Mouse (Mus musculus) thymus, postnatal 36 days (tissue): ENCODE results near the gene Ntrk3.

ENCODE experiments used
- DNase-seq, 2 experiments: peaks; one replicate each; pipeline ENCODE4 v3.0.0; 2022; ENCODE audit warnings: mixed read lengths in 2 of 2

Gene Ntrk3

DNA sequence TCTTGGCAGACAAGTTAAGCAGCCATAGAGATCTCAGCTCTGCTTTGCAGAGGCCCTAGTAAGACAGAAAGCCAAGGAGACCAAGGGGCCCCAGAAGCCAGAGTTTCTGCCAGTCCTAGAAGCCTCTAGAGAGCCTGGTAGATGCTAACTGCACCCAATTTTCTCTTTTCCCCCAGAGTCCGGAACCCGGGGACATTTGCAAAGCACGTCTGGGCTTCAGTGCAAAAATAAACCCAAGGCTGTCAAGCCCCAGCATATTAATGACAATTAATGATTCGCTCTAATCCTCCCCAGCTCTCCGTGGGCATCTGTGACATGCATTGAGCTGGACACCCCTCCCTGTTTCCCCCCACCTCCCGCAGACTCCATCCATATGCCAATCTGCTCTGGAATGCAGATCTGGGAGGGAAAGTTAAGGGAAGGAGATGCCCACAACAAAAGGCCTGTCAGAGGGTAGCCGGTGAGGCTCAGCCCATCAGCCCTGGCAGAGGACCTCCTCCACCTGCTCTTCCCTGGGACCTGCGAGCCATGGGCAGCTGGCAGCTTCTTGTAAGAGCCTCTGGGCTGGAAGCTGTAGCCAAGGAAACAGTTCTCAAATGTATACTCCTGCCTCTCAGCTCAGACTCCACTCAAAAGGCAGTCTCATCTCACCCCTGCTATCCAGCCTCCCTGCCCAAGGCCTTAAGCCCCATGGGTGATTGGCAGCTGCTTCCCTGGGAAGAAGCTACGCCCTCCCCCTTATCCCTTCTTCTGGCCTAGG is 117.8 kb downstream of the Ntrk3 start:
- no peak for DNase-seq

- DNase-seq, result no peak
These were observed 132.2 kb downstream of the Ntrk3 start for GRCm38 (mm10) chr7:78605538-78606130.

- DNase-seq, result no peak
These were observed 133.9 kb downstream of the Ntrk3 start for GRCm38 (mm10) chr7:78603922-78604321.

GRCm38 (mm10) chr7:78601851-78602250 is 136.0 kb downstream of the Ntrk3 start:
- no peak for DNase-seq

DNA sequence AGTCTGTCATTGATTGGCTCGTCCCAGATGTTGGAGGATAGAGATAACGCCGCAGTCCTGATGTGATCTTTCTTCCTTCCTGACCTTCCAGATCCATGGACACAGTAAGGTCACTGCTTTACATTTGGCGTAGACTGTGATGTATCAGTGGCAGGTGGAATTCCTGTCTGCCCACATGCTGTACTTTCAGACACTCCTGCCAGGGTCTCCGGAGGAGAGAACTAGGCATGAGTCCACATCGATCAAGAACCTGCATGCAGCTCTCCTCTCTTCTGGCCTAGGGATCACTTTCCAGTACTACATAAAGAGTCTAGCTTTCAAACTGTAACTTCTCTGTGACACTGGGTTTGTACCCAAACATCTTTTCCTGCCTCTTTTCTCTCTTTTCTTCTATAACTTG is 136.9 kb downstream of the Ntrk3 start:
- no peak for DNase-seq

DNA sequence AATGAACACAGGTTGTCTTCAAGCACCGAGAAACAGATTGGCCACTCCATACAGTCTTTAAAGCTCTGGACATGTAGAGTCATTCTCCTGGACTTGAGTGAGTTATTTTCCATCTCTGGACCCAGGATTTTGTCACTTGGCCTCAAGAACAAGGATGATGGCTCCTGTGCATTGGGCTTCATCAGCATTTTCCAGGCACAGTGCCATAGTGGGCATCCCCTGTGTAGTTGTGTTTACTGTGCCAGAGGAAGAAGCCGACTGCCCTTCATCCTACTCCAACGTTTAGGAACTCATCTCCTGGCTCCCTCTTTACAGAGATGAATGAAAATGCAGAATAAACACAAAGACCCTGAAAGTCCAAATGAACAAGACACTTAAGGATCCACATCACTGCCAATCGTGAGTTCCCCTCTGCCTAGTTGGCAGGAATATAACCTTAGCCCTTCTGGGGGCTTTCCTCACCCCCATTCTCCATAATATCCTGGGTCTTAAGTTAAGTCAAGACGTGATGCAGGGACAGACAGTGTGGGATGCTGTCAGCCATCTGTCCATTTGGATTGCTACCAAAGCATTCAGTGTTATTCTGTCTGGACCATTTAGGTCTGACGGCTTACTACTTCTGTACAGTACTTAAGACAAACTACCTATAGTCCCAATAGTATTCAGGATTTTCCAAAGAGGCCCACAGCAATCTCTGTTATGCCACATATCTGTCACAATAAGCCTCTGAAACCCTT is 137.7 kb downstream of the Ntrk3 start:
- DNase-seq, result no peak

GRCm38 (mm10) chr7:78598147-78598546 is 139.7 kb downstream of the Ntrk3 start:
- peak; percentile 59 to 75 for DNase-seq

- peak; percentile 51 to 61 for DNase-seq
These were observed 140.3 kb downstream of the Ntrk3 start for GRCm38 (mm10) chr7:78597251-78598129.

- DNase-seq, result peak in 1 of 2 experiments; percentile 13
These were observed 141.3 kb downstream of the Ntrk3 start for GRCm38 (mm10) chr7:78596556-78596955.

DNA sequence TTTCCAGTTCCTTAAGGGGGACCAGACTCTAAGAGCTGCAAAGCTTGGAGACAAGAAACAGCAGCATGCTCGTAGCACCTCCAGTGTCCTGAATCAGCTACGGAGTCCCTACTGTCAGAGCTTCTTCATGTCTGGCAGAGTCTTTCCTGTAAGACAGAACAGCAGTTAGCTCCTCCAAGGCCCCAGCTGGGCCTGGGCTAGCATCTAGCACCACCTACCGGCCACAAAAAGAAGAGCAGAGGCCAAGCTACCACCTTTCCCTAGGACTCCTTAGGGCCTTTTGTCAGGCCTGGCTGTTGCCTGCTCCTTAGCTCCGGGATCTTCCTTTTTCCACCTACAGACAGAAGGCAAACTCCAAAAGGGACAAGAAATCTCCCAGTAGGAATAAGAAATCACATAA is 141.9 kb downstream of the Ntrk3 start:
- peak; percentile 61 to 74 for DNase-seq

- no peak for DNase-seq
These were observed 144.9 kb downstream of the Ntrk3 start for GRCm38 (mm10) chr7:78592948-78593347.

GRCm38 (mm10) chr7:78592172-78592571 is 145.6 kb downstream of the Ntrk3 start:
- no peak for DNase-seq

GRCm38 (mm10) chr7:78589766-78590165 is 148.0 kb downstream of the Ntrk3 start:
- no peak for DNase-seq

GRCm38 (mm10) chr7:78586800-78587199 is 151.0 kb downstream of the Ntrk3 start:
- no peak for DNase-seq

- DNase-seq, result no peak
These were observed 151.9 kb downstream of the Ntrk3 start for GRCm38 (mm10) chr7:78585960-78586359.

GRCm38 (mm10) chr7:78584936-78585335 is 152.9 kb downstream of the Ntrk3 start:
- DNase-seq, result no peak

- no peak for DNase-seq
These were observed 153.3 kb downstream of the Ntrk3 start for GRCm38 (mm10) chr7:78584499-78584898.

DNA sequence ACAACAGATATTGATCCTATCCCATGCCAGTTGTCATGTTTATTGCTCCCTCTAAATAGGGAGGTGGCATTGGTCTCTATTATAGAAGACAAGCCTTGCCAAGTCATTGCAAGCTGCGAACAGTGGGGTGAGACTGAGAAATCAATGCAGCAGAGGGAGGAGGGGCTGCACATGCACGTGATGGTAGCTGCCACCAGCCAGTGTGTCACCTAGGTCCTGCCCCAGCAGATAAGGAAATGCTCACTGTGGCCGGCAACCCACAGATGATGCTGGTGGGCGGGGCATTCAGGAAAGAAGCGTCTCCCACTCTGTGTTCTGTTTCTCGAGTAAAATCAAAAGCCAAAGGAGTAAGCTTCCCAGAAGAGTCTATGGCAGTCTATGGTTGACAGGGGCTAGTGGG is 154.1 kb downstream of the Ntrk3 start:
- DNase-seq, result no peak

DNA sequence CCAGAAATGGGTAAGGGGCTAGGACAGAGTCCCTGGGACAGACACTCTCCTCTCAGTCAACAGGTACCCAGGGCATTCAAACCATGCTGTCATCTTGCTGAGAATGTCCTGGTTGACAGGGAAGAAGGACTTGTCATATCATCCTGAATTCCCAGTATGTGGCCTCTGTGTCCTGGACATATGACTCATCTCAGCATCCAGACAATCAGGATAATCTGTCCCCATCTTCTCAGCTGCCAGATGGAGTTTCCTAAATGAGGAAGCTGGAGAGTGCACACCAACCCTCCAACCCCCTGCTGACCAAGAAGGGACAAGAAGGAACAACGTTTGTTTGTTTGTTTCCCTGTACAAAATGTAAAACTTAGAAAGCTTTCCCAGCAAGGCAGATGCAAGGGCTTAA is 156.5 kb downstream of the Ntrk3 start:
- DNase-seq, result no peak

- DNase-seq, result peak; percentile 54
These were observed 158.2 kb downstream of the Ntrk3 start for GRCm38 (mm10) chr7:78579461-78580234.

DNA sequence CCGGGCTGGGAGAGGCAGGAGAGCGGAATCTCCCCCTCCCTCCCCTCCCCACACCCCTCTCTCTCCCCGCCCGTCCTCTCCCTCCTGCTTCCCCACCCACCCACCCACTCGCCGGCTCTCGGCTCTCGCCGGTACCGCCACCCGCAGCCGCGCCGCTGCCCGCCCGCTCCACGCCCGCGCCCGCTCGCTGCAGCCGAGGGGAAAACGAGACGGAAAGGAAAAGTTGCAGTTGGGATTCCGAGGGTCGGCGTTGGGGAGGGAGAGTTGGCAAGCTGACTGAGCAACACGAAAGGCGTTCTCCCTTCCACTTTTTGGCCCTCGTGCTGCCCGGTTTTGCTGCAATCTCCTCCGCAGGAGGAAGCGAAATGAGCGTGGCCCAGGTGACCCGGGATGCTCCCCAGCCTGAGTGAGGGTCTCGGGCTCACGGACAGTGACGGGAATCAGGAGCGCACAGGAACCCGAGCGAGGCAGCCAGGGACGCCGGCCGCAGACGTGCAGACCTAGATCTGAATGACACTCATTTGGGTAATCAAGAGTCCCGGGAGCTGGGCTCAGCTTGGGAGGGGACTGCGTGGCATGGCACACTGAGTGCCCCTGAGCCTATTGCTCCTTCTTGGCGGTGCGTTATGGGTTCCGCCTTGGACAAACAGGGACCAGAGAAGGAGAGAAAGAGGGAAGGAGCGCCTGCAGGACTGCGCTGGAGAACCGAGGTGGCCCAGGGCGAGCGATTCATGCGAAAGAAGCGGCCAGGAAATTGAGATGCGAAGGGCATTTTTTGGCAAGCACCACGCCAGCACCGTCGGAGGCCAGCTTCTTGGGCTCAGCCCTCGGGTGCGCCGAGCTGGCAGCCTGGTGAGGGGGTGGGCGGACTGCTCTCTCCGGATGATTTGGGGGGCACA is 159.1 kb downstream of the Ntrk3 start:
- peak; percentile 26 to 41 for DNase-seq
